Mouse (Mus musculus) urinary bladder, postnatal 25 days (tissue): ENCODE data around the gene Armc6.
A peak's percentile ranks its signal among the peaks of the same experiment; 100 is the strongest.
"Not testable (repeated sequence)": the region's sequence is repeated elsewhere in the genome, so short reads cannot be mapped to it uniquely, and the experiment has no call there.

ENCODE experiments used
- DNase-seq: peaks from one replicate; pipeline ENCODE4 v3.0.0; 2022; ENCODE audit warnings: low spot score

Gene Armc6

GRCm38 (mm10) chr8:70230837-70231236 lies 3.4 kb downstream of the Armc6 start:
- no peak for DNase-seq

GRCm38 (mm10) chr8:70227997-70228396 lies 6.3 kb downstream of the Armc6 start:
- DNase-seq = no peak

- DNase-seq = no peak
Observed at GRCm38 (mm10) chr8:70223341-70223740, 10.9 kb downstream of the Armc6 start.

- DNase-seq = no peak
Observed at GRCm38 (mm10) chr8:70222041-70222440, 12.2 kb downstream of the Armc6 start.

- DNase-seq = no peak
Observed at GRCm38 (mm10) chr8:70220911-70221310, 13.4 kb downstream of the Armc6 start.

- no peak for DNase-seq
Observed at GRCm38 (mm10) chr8:70220236-70220840, 13.9 kb downstream of the Armc6 start.

- DNase-seq = no peak
Observed at GRCm38 (mm10) chr8:70219107-70219684, 15.1 kb downstream of the Armc6 start.

GRCm38 (mm10) chr8:70217441-70217840 lies 16.8 kb downstream of the Armc6 start:
- DNase-seq = no peak

GRCm38 (mm10) chr8:70216566-70216965 lies 17.7 kb downstream of the Armc6 start:
- no peak for DNase-seq

- not testable (repeated sequence) for DNase-seq
Observed at GRCm38 (mm10) chr8:70216161-70216560, 18.1 kb downstream of the Armc6 start.

GRCm38 (mm10) chr8:70215092-70215491 lies 19.2 kb downstream of the Armc6 start:
- no peak for DNase-seq

- DNase-seq = no peak
Observed at GRCm38 (mm10) chr8:70214411-70214810, 19.9 kb downstream of the Armc6 start.

- DNase-seq = peak; percentile 87
Observed at GRCm38 (mm10) chr8:70212112-70213055, 21.9 kb downstream of the Armc6 start, which contains the start of gene Slc25a42. TSS of gene Slc25a42 (minus strand) at chr8:70212305.

GRCm38 (mm10) chr8:70211726-70212111 lies 22.5 kb downstream of the Armc6 start:
- no peak for DNase-seq

- DNase-seq = no peak
Observed at GRCm38 (mm10) chr8:70211275-70211674, 23.0 kb downstream of the Armc6 start.

- DNase-seq = no peak
Observed at GRCm38 (mm10) chr8:70210538-70210937, 23.7 kb downstream of the Armc6 start.

GRCm38 (mm10) chr8:70208130-70208529 lies 26.1 kb downstream of the Armc6 start:
- no peak for DNase-seq

- no peak for DNase-seq
Observed at GRCm38 (mm10) chr8:70204757-70205156, 29.5 kb downstream of the Armc6 start.

- no peak for DNase-seq
Observed at GRCm38 (mm10) chr8:70203072-70203471, 31.2 kb downstream of the Armc6 start.

- DNase-seq = no peak
Observed at GRCm38 (mm10) chr8:70201417-70201816, 32.8 kb downstream of the Armc6 start.

- DNase-seq = no peak
Observed at GRCm38 (mm10) chr8:70200098-70200681, 34.1 kb downstream of the Armc6 start.

- DNase-seq = no peak
Observed at GRCm38 (mm10) chr8:70197603-70198002, 36.7 kb downstream of the Armc6 start.
